Mouse (Mus musculus) heart, postnatal 0 days (tissue): ENCODE results near the gene Gm49395.

Source experiments
- CTCF ChIP-seq: IDR thresholded peaks from 2 replicates; pipeline ENCODE4 v1.5.1; 2016; ENCODE audit warnings: antibody characterized with exemption, control low read depth, low read depth
- EP300 ChIP-seq: IDR thresholded peaks from 2 replicates; pipeline ENCODE4 v1.6.1; 2016; ENCODE audit warnings: antibody characterized with exemption, low read depth

- no peak for TF ChIP-seq CTCF
- TF ChIP-seq EP300, result no peak
Measured at GRCm38 (mm10) chr13:115025394-115025793, 76.3 kb downstream of the Gm49395 start.
